Mouse (Mus musculus) right cerebral cortex, postnatal 4 days (tissue): ENCODE data around the gene Cyp2f2.

Experiments
- DNase-seq: peaks from one replicate; pipeline ENCODE4 v3.0.0-alpha.2; 2022

Cyp2f2 gene

GRCm38 (mm10) chr7:27156005-27156404 is 36.3 kb downstream of the Cyp2f2 start:
- DNase-seq: no peak

DNA sequence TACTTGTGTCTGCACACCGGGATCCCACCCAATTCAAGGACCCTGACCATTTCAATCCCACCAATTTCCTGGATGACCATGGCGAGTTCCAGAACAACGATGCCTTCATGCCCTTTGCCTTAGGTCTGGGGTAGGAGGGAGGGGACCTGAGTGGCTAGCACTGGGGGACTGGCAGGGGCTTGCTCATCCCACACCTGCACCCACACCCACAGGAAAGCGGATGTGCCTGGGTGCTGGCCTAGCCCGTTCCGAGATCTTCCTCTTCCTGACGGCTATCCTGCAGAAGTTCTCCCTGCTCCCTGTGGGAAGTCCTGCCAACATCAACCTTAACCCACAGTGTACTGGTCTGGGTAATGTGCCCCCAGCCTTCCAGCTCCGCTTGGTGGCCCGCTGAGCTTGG is 38.5 kb downstream of the Cyp2f2 start:
- no peak for DNase-seq

- no peak for DNase-seq
These were observed 39.5 kb downstream of the Cyp2f2 start for GRCm38 (mm10) chr7:27159256-27159655.

- DNase-seq: peak; percentile 88
These were observed 40.2 kb downstream of the Cyp2f2 start for GRCm38 (mm10) chr7:27159882-27160281.

GRCm38 (mm10) chr7:27160921-27161320 is 41.2 kb downstream of the Cyp2f2 start:
- no peak for DNase-seq

- no peak for DNase-seq
These were observed 42.0 kb downstream of the Cyp2f2 start for GRCm38 (mm10) chr7:27161744-27162143.

DNA sequence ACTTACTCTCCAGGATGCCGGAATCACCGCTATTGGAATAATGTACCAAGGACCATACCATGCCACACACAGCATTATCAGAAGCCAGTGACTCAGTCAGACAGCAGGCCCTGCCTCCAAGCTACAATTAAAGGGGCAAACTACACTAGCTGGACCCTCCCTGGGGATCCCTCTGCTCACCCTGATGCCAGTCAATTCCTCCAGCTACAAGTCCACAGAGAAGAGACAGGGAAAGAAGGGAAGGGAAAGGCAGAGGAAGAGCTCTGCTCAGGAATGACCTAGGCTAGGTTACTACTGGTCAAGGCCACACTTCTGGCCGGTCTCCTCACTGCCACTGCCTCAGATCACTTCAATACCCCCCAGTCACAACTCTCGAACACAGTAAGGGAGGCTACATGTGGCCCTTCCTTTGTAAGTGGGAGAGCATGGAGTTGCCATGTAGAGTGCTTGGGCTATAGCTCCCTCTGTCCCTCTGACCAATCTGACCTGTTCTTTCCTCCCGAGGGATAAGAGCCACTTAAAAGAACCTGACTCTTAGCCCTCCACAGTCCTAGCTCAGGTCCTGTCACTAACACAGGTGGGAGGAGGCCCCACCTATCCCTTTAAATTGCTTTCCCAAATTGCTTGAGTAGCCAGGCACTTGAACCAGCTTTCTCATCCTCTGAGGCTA is 43.2 kb downstream of the Cyp2f2 start:
- DNase-seq: no peak

DNA sequence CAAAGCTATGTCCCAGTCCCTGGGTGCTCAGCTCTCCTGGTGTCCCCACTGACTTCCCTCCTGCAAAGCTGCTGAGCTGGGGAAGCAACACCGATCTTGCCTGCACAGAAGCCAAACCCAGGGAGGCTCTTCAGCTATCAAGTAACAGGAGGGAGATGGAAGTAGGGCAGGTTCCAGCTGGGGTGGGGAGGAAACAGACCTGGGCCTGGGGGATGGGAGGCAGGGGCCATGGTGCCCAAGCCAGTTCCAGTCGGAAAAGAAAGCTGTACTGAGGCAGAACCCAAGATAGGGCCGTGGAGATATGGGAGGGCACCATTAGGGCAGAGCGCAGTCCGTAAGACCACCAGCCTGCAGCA is 43.7 kb downstream of the Cyp2f2 start:
- no peak for DNase-seq

- DNase-seq: no peak
These were observed 44.6 kb downstream of the Cyp2f2 start for GRCm38 (mm10) chr7:27164112-27164947.

GRCm38 (mm10) chr7:27165007-27165655 is 45.4 kb downstream of the Cyp2f2 start:
- DNase-seq: no peak

- no peak for DNase-seq
These were observed 46.0 kb downstream of the Cyp2f2 start for GRCm38 (mm10) chr7:27165696-27166095.

GRCm38 (mm10) chr7:27166229-27166613 is 46.5 kb downstream of the Cyp2f2 start:
- DNase-seq: peak; percentile 85

- DNase-seq: peak; percentile 99
These were observed 47.1 kb downstream of the Cyp2f2 start, which contains the start of gene Egln2 for GRCm38 (mm10) chr7:27166614-27167474. Egln2 (minus strand) TSS chr7:27166802.

GRCm38 (mm10) chr7:27167475-27168094 is 47.9 kb downstream of the Cyp2f2 start:
- no peak for DNase-seq

DNA sequence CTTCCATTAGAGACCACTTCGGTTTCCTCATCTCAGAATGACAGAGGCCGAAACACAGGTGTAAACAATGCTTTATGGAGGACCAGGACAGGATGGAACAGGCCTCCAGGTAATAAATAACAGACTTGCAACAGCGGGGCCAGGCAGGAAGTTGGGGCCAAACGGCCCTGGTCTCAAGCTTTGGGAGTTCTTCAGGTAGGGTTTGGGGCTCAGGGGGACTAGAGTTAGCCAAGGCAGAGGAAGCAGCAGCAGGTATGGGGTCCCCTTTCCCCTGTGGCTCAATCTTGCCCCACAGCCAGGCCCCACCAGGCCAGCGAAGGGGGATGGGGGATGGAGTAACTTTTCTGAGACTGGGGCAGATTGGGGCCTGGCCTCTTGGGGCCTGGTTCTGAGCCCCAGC is 48.7 kb downstream of the Cyp2f2 start:
- DNase-seq: no peak

DNA sequence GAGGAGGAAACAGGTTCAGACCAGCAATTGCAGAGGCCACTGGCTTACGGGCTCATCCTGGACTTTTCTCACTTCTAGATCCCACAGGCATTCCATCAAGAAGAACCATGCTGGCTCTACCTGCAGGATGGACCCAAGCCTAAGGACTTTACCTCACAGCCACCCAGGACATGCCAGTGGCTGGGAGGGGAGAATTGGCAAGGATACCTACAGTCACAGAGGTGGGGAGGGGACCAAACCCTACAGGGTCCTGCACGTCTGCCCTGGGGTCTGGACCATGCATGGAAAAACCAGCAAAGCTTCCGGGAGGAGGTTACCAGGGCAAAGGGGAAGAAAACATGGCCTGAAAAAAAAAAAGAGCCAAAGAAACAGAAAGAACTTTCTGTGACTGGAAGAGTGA is 51.3 kb downstream of the Cyp2f2 start:
- no peak for DNase-seq

GRCm38 (mm10) chr7:27174496-27174895 is 54.8 kb downstream of the Cyp2f2 start:
- DNase-seq: no peak

DNA sequence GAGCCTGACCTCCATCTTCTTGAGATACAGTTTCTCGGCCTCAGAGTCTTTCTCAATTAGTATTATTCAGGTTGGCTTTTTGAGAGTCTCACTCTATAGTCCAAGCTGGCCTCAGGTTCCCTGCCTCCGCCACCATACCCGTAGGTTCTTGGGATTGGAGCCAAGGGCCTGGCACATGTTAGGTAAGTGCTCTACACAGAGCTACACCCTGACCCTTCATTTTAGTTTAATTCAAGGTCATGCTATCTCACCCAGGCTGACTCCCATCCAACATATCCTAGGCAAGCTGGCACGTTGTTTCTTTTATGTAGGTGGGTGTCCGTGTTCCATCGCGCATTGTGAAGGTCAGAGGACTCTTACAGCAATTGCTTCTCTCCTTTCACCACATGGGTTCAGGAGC is 55.2 kb downstream of the Cyp2f2 start:
- no peak for DNase-seq

DNA sequence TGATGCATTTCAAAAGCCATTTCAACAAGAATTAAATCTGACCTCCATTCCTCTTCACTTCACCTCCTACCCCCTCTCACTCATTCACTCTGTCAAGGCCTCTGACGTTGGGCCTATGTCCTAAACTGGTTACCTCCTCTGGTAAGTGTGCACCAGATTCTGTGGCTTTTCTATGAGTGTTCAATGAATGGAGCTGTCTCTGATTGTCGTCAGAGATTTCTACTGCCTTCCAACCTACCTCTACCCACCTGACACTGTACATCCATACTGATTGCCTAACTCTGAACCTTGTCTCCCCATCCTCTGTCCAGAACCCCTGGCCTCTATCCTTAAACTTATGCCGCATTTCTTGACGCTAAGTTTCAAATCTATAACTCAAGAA is 58.2 kb downstream of the Cyp2f2 start:
- DNase-seq: no peak

GRCm38 (mm10) chr7:27178324-27179216 is 58.9 kb downstream of the Cyp2f2 start, which contains the start of gene Rab4b:
Rab4b (minus strand) TSS chr7:27178896.
- DNase-seq: peak; percentile 97

GRCm38 (mm10) chr7:27179217-27179918 is 59.7 kb downstream of the Cyp2f2 start:
- no peak for DNase-seq
